ENCODE assay signal across 8 mouse cellular contexts in the genomic region with DNA sequence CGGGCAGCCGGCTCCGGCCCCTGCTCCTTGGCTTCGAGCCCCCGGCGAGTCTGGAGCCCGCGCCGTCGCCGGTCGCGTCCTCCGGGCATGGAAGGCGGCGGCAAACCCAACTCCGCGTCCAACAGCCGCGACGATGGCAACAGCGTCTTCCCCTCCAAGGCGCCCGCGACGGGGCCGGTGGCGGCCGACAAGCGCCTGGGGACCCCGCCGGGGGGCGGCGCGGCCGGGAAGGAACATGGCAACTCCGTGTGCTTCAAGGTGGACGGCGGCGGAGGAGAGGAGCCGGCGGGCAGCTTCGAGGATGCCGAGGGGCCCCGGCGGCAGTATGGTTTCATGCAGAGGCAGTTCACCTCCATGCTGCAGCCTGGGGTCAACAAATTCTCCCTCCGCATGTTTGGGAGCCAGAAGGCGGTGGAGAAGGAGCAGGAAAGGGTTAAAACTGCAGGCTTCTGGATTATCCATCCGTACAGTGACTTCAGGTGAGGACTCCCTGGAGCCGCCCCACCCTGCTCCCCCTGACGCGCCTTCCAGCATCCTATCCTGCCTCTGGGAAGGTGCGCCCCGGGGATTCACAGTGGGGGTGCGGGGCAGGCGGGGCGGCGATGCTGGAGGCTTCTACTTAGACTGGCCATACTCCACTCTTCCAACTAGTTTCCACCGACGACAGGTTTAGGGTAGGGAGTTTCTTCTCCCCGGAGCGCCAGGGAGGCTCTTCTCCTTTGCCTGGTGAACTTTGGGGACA. TPM values are rescaled to one million over a fixed set of nuclear protein-coding genes. Genes with fewer than 3 reads are reported as not detected.
DNase-seq lines count a peak whose midpoint lies in the region; ATAC-seq lines count a peak whose summit lies in the region.

No protein-coding gene starts in this region.

- peak; percentile 72 for ATAC-seq in kidney, embryonic 15.5 days (replicated peaks; ENCODE audit: low FRiP score)
- ATAC-seq in embryonic facial prominence, embryonic 15.5 days (ENCODE audit: insufficient number of reproducible peaks, low FRiP score, low TSS enrichment, low read depth), result peak; percentile 67
- peak; percentile 23; the same call in 1 of the 2 replicates for ATAC-seq in intestine, embryonic 14.5 days (replicated peaks; ENCODE audit: low FRiP score, low TSS enrichment, low read depth)
- ATAC-seq in midbrain, embryonic 15.5 days (replicated peaks), result peak; percentile 85

- H3K4me1 ChIP-seq in kidney, embryonic 15.5 days, result peaks cover 8% of the 10 kb centered on the region
- H3K4me1 ChIP-seq in embryonic facial prominence, embryonic 15.5 days, result peaks cover 8% of the 10 kb centered on the region
- H3K4me1 ChIP-seq in intestine, embryonic 14.5 days (replicated peaks; ENCODE audit: control insufficient read depth, insufficient read depth, low read length), result peaks cover 5% of the 10 kb centered on the region; the same call in 1 of the 2 replicates
- peaks cover 15% of the 10 kb centered on the region for H3K4me1 ChIP-seq in midbrain, embryonic 15.5 days

- WGBS in kidney, embryonic 15.5 days, result 1% methylated on average over 59 of the region's 62 CpGs
- under 1% methylated on average over 59 of the region's 62 CpGs for WGBS in embryonic facial prominence, embryonic 15.5 days
- 2% methylated on average over 55 of the region's 62 CpGs for WGBS in intestine, embryonic 14.5 days
- under 1% methylated on average over 56 of the region's 62 CpGs for WGBS in midbrain, embryonic 15.5 days

- no peaks in the 10 kb centered on the region for H3K9me3 ChIP-seq in kidney, embryonic 15.5 days (replicated peaks)
- H3K9me3 ChIP-seq in embryonic facial prominence, embryonic 15.5 days (replicated peaks), result no peaks in the 10 kb centered on the region
- H3K9me3 ChIP-seq in intestine, embryonic 14.5 days (ENCODE audit: control insufficient read depth, low read length), result no peaks in the 10 kb centered on the region
- H3K9me3 ChIP-seq in midbrain, embryonic 15.5 days, result no peaks in the 10 kb centered on the region

- H3K27ac ChIP-seq in kidney, embryonic 15.5 days, result no peak overlapping the region
- no peak overlapping the region for H3K27ac ChIP-seq in embryonic facial prominence, embryonic 15.5 days (replicated peaks)
- H3K27ac ChIP-seq in intestine, embryonic 14.5 days (ENCODE audit: low read depth), result no peak overlapping the region
- peak overlapping the region; percentile 35; the same call in 1 of the 2 replicates for H3K27ac ChIP-seq in midbrain, embryonic 15.5 days

- peak overlapping the region; percentile 94 for H3K4me2 ChIP-seq in kidney, embryonic 15.5 days
- H3K4me2 ChIP-seq in embryonic facial prominence, embryonic 15.5 days (replicated peaks), result peak overlapping the region; percentile 97
- peak overlapping the region; percentile 94 for H3K4me2 ChIP-seq in intestine, embryonic 14.5 days (ENCODE audit: low read length)
- peak overlapping the region; percentile 69 for H3K4me2 ChIP-seq in midbrain, embryonic 15.5 days

- DNase-seq in kidney, postnatal 36 days, result no peak
- DNase-seq in brain, adult 2 months (ENCODE audit: low read depth, low spot score), result peak; percentile 44
- DNase-seq in intestine, embryonic 14.5 days (ENCODE audit: low spot score), result peak; percentile 59
- peak; percentile 52 for DNase-seq in thymus, postnatal 4 days
- no peak for DNase-seq in kidney, adult 11 months

- H3K27me3 ChIP-seq in kidney, embryonic 15.5 days, result peaks cover 34% of the 10 kb centered on the region
- H3K27me3 ChIP-seq in embryonic facial prominence, embryonic 15.5 days, result peaks cover 29% of the 10 kb centered on the region
- peaks cover 22% of the 10 kb centered on the region for H3K27me3 ChIP-seq in intestine, embryonic 14.5 days (replicated peaks; ENCODE audit: control insufficient read depth, insufficient read depth, low read length)
- H3K27me3 ChIP-seq in midbrain, embryonic 15.5 days (replicated peaks), result peaks cover 7% of the 10 kb centered on the region

- no peaks in the 10 kb centered on the region for H3K36me3 ChIP-seq in kidney, embryonic 15.5 days
- no peaks in the 10 kb centered on the region for H3K36me3 ChIP-seq in embryonic facial prominence, embryonic 15.5 days
- H3K36me3 ChIP-seq in intestine, embryonic 14.5 days (ENCODE audit: control insufficient read depth, insufficient read depth, low read length), result no peaks in the 10 kb centered on the region
- no peaks in the 10 kb centered on the region for H3K36me3 ChIP-seq in midbrain, embryonic 15.5 days (replicated peaks)

- peak overlapping the region; percentile 56 for H3K4me3 ChIP-seq in kidney, embryonic 15.5 days (replicated peaks)
- H3K4me3 ChIP-seq in embryonic facial prominence, embryonic 15.5 days (replicated peaks), result peak overlapping the region; percentile 50
- peak overlapping the region; percentile 53 for H3K4me3 ChIP-seq in intestine, embryonic 14.5 days (ENCODE audit: low read depth, low read length)
- H3K4me3 ChIP-seq in midbrain, embryonic 15.5 days, result peak overlapping the region; percentile 60

- H3K9ac ChIP-seq in kidney, embryonic 15.5 days, result no peak overlapping the region; the same call in 1 of the 2 replicates
- H3K9ac ChIP-seq in embryonic facial prominence, embryonic 15.5 days, result no peak overlapping the region
- H3K9ac ChIP-seq in intestine, embryonic 14.5 days (ENCODE audit: low read length), result 0 out of 2 replicates have a peak overlapping the region, but pooled peaks have one; percentile 16
- peak overlapping the region; percentile 56 for H3K9ac ChIP-seq in midbrain, embryonic 15.5 days

RNA-seq across cellular contexts. Expression of gene Hcn1, which starts 0.7 kb away (rescaled TPM):
- 0.01 and 0.08 TPM in 2 replicates for polyA plus RNA-seq in kidney, embryonic 15.5 days (2015; fragmentation: Nextera tagmentation; extraction: Ambion mirVana)
- polyA plus RNA-seq in embryonic facial prominence, embryonic 15.5 days (2015; fragmentation: Nextera tagmentation; extraction: Ambion mirVana), result 0.24 and 0.26 TPM in 2 replicates
- 0.11 and 0.15 TPM in 2 replicates for polyA plus RNA-seq in intestine, embryonic 14.5 days (2014; fragmentation: Nextera tagmentation; extraction: Ambion mirVana)
- 0.59 and 0.60 TPM in 2 replicates for polyA plus RNA-seq in midbrain, embryonic 15.5 days (2015; fragmentation: Nextera tagmentation; extraction: Ambion mirVana)

Comparison
In these comparisons a context has a peak if more than half of its experiments do, and no peak if none do; other contexts are left out.
1. ATAC-seq: peak in every context shown above with its lines; median percentile 85 in midbrain, embryonic 15.5 days; 72 in kidney, embryonic 15.5 days; 67 in embryonic facial prominence, embryonic 15.5 days; 23 in intestine, embryonic 14.5 days.
2. H3K9ac ChIP-seq: peak in intestine, embryonic 14.5 days (single experiment) and midbrain, embryonic 15.5 days (single experiment); none in kidney, embryonic 15.5 days (single experiment) and embryonic facial prominence, embryonic 15.5 days (single experiment).
3. DNase-seq: peak in brain, adult 2 months (single experiment), intestine, embryonic 14.5 days (single experiment) and thymus, postnatal 4 days (single experiment); none in kidney, postnatal 36 days (0 of 2) and kidney, adult 11 months (single experiment).
4. Peak in every context shown above with its lines, with median percentiles within 50 percentile points of each other: H3K4me2 ChIP-seq and H3K4me3 ChIP-seq.